Mouse (Mus musculus): ENCODE results near the gene Gm28230. TPM values are rescaled to one million over a fixed set of nuclear protein-coding genes. Genes with fewer than 3 reads are reported as not detected.

The Gm28230 gene
- total RNA-seq, 2 experiments from 2014 or later: 0.12 TPM; not detected in 1

GRCm38 (mm10) chr2:74690338-74690716, 36.2 kb upstream of the Gm28230 start:
- DNase-seq: no peak
- intact Hi-C loops (cut with DNase I): no loop called here

- intact Hi-C loops (cut with DNase I): no loop called here
- DNase-seq: peak in 1 of 2 experiments; percentile 74
These were observed 35.2 kb upstream of the Gm28230 start, which contains the start of gene Hoxd10 for GRCm38 (mm10) chr2:74691022-74691951. Gene Hoxd10 (plus strand): TSS chr2:74691924.

- no peak for DNase-seq
- intact Hi-C loops (cut with DNase I): no loop called here
These were observed 34.3 kb upstream of the Gm28230 start for GRCm38 (mm10) chr2:74691995-74692807.

GRCm38 (mm10) chr2:74692808-74693431, 33.6 kb upstream of the Gm28230 start:
- DNase-seq: no peak
- intact Hi-C loops (cut with DNase I): no loop called here

GRCm38 (mm10) chr2:74693432-74693827, 33.1 kb upstream of the Gm28230 start:
- DNase-seq: no peak
- intact Hi-C loops (cut with DNase I): no loop called here

DNA sequence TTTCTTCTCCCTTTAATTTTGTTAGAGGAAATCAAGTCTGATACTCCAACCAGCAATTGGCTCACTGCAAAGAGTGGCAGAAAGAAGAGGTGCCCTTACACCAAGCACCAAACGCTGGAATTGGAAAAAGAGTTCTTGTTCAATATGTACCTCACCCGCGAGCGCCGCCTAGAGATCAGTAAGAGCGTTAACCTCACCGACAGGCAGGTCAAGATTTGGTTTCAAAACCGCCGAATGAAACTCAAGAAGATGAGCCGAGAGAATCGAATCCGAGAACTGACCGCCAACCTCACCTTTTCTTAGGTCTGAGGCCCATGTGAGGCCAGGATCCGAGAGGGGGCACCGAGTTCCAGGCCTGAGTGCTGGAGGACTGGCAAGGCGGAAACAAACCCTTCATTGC, 32.5 kb upstream of the Gm28230 start:
- no peak for DNase-seq
- intact Hi-C loops (cut with DNase I): no loop called here

DNA sequence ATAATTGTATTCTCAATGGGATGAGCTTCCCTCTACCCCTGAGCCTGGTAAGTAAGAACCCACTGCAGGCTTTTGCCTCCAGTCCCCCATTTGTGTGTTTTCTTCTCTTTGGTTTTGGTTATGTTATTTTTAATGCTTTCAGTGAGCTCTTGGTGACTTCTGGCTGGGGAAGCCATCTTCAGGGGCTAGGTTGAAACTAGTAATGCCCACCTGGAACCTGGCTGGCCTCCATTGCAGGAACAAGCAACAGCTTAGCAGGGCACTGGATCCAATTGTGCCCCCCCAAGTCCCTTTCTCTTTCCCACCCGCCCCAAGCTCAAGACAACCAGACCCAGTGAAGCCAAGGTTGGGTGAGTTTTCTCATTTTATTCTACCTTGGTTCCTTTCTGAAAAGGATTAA, 31.1 kb upstream of the Gm28230 start:
- intact Hi-C loops (cut with DNase I): loop anchor here (5.0 kb wide), 1 partner anchor 617 kb away; no protein-coding TSS in a partner anchor
- no peak for DNase-seq

DNA sequence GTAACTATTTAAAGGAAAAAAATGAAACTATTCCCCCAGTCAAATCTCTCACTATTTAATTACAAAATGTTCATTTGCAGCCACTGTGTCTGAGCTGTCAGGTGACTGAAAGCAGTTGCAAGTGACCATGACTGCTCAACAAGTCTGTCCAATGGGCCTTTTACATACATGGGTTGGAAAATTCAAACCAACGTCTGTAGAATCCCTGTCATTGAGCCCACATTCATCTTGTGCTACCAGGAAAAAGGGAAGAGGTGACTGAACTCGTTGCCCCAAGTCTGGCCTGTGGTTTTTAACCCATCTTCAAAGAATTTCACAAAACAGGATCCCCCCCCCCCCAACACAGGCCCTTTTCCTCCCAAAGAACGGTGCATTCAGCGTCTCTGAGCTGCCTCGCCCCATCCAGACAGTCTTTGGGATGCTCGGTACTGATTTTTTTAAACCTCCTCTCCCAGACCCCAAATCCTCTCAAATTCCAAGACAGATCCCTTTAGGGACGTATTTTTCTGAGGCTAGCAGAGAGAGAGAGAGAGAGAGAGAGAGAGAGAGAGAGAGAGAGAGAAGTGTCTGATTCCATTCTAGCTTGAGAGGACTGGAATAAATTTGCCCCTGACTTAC, 30.6 kb upstream of the Gm28230 start:
- intact Hi-C loops (cut with DNase I): loop anchor here (5.0 kb wide), 1 partner anchor 616 kb away; no protein-coding TSS in a partner anchor
- no peak for DNase-seq

- intact Hi-C loops (cut with DNase I): loop anchor here (5.0 kb wide), 1 partner anchor 616 kb away; no protein-coding TSS in a partner anchor
- DNase-seq: no peak
These were observed 29.8 kb upstream of the Gm28230 start for GRCm38 (mm10) chr2:74696442-74697335.

DNA sequence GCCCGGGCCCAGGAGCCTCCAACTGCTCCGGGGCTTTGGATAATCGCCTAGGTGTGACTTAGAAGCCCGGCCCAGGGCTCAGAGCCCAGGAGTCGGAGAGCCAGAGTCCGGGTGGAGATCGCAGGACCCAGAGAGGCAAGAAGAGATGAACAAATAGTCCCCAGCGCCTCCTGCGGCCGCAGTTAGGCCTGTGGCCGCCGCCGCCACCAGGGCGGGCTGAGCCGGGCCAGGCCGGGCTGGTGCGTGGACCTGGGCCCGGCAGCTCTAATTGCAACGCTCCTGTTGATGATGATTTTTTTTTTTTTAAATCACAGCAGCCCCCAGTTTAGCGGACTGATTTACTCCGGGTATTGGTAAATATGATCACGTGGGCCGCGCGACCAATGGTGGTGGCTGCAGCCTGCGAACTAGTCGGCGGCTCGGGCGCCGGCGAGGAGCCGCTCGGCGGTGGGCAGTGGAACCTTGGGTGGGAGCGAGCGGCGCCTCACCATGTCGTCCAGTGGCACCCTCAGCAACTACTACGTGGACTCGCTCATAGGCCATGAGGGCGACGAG, 28.9 kb upstream of the Gm28230 start, which contains the start of gene Hoxd9:
Gene Hoxd9, plus strand, starts transcription at position 161 of the 555 bp plus-strand sequence.
- intact Hi-C loops (cut with DNase I): loop anchor here (5.0 kb wide), 1 partner anchor 615 kb away; no protein-coding TSS in a partner anchor
- peak; percentile 71 to 73 for DNase-seq

DNA sequence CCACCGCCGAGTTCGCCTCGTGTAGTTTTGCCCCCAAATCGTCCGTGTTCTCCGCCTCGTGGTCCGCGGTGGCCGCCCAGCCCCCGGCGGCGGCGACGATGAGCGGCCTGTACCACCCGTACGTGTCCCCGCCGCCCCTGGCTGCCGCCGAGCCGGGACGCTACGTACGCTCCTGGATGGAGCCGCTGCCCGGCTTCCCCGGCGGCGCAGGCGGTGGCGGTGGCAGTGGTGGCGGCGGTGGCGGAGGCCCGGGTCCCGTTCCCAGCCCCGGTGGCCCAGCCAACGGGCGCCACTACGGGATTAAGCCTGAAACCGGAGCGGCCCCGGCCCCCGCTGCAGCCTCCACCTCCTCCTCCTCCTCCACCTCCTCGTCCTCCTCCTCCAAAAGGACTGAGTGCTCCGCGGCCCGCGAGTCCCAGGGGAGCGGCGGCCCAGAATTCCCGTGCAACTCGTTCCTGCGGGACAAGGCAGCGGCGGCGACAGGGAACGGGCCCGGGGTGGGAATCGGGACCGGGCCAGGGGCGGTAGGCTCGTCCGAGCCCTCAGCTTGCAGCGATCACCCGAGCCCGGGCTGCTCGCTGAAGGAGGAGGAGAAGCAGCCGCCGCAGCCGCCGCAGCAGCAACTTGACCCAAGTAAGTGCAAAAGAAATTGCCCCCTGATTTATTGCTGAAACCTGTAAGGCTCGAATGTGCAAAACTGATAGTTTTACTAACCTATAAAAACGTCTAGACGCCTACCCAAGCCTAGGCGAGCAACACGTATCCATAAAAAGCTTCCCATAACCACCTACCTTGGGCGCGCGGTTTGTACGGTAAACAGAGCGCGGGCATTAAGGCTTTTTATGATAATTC, 28.1 kb upstream of the Gm28230 start:
- intact Hi-C loops (cut with DNase I): loop anchor here (5.0 kb wide), 1 partner anchor 614 kb away; no protein-coding TSS in a partner anchor
- DNase-seq: peak; percentile 51 to 61

DNA sequence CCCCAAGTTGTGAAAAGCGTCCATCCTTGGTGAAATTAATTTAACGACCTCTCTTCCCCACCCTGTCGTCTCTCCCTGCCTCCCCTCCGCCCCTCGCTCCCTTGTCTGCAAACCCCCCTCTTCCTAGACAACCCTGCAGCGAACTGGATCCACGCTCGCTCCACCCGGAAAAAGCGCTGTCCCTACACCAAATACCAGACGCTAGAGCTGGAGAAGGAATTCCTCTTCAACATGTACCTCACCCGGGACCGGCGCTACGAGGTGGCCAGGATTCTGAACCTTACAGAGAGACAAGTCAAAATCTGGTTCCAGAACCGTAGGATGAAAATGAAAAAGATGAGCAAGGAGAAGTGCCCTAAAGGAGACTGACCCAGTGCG, 27.5 kb upstream of the Gm28230 start:
- intact Hi-C loops (cut with DNase I): loop anchor here (5.0 kb wide), 1 partner anchor 613 kb away; no protein-coding TSS in a partner anchor
- DNase-seq: no peak

GRCm38 (mm10) chr2:74699664-74700545, 26.6 kb upstream of the Gm28230 start:
- DNase-seq: no peak
- intact Hi-C loops (cut with DNase I): loop anchor here (5.0 kb wide), 4 partner anchors 262 to 612 kb away; no protein-coding TSS in a partner anchor

DNA sequence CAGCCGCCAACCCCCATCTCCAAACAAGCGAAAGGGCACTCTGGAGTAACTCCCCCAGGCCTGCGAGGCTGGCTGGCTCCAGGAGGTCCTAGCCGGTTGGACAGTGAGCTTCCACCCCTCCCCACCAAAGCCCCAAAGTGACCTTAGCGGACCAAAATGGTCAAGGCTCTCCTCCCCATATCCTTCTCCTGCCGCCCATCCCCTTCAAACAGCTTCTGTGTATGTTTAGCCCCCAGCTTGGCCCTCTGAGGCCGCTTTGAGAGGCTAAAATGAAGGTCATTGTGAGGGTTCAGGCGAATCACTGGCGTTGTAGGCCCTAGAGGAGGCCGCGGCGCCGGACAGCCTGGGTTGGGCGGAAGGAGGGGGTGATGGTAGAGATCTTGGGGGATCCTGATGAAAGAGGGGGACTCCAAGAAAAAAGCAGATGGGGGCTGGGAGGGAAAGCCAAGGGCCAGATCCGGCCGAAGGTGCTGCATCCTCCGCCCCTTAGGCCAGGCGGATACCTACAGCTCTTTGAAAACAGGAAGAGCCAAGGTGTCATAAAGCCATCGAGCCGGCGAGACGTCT, 25.9 kb upstream of the Gm28230 start:
- no peak for DNase-seq
- intact Hi-C loops (cut with DNase I): loop anchor here (5.0 kb wide), 3 partner anchors 262 to 452 kb away; no protein-coding TSS in a partner anchor

DNA sequence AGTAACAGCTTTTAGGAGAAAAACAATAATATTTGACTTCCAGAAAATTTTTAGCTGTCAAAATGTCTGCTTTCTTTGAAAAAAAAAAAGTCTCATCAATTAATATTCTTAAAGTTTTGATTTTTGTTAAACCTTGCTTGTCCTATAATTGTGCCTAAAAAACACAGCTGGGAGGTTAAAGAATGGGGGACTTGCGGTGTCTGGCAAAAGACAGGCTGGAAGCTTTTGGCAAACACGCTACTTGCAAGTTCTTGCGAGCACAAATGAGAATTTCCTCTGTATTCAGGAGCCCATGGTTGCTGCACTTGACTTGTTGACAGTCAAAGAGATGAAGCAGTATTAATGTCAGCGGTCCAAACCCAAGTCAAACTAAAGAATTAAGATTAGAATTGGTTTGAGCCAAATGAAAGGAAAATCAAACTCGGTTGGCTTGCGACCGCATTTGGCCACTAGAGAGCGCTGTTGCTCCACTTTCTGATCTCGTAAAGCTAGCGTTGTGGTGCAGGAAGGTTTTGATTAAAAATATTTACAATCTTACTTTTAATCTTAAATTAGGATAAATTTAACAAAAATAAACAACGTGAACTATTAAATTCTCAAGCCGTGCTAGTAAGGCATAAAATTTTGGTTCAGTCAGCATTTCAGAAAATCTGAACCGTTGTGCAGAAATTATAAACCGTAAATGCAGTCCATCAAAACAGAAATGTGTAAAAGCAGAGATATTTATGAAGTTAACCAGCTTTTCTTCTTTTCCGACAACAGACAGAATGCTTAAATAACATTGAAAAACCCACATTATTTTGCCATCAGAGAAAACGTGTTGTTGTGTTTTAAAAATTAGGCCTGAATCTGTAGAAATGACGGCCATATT, 24.3 kb upstream of the Gm28230 start:
- intact Hi-C loops (cut with DNase I): loop anchor here (2.0 to 5.0 kb wide), 4 partner anchors 260 to 450 kb away; no protein-coding TSS in a partner anchor
- DNase-seq: peak; percentile 64 to 67

Measured in gastrocnemius, postnatal 36 days (tissue).